Mouse (Mus musculus) olfactory bulb, adult 2 months (tissue): ENCODE measurements around the gene Mgat5.

Source experiments
- CTCF ChIP-seq: fragments of 200-500 bp; IDR thresholded peaks from 2 replicates; pipeline ENCODE4 v1.5.1; 2012; ENCODE audit warnings: low read depth, mild to moderate bottlenecking, low read length, moderate library complexity; ENCODE audit not compliant: insufficient read depth
- POLR2A ChIP-seq: fragments of 200-500 bp; IDR thresholded peaks from 2 replicates; pipeline ENCODE4 v1.6.1; 2012; ENCODE audit warnings: mild to moderate bottlenecking, low read depth, low read length, moderate library complexity; ENCODE audit not compliant: insufficient read depth

DNA sequence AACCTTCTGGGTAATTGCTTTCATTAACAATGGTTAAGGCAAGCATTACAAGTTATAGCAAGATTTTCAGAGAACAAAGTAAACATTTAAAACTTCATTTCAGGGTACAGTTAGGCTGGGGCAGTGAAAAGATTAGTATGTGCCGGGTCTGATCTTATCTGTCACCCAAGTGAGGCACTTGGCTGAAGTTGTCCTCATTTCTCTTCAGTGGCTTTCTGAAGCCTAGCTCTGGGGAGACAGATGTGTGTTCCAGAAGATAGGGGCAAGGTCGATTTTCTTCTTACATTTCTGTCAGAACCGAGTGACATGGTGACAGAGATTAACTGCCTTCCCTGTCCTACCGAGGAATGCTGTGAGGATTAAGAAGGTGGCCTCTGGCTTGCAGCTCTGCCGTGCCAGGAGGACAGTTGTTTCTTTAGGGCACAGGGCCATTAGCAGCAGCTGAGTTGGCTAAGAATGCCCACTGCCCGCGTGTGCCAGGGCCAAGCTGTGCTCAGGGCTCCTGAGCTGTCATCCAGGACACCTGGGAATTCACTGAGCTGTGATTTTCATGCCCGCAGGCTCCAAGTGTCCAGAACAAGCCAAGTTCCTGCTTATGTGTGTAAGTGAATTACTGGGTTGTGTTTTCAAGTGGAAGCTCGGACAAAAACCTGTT is 134.1 kb downstream of the Mgat5 start:
- TF ChIP-seq POLR2A: no peak
- TF ChIP-seq CTCF: no peak
